Mouse (Mus musculus) adrenal gland, adult (tissue): ENCODE measurements around the gene Ilkap.

ENCODE experiments used
- DNase-seq, 2 experiments: peaks; one replicate each; pipeline ENCODE4 v3.0.0; 2022 to 2023; ENCODE audit warnings: low spot score in 1 of 2; ENCODE audit not compliant: inconsistent age in 2 of 2

Ilkap gene

DNA sequence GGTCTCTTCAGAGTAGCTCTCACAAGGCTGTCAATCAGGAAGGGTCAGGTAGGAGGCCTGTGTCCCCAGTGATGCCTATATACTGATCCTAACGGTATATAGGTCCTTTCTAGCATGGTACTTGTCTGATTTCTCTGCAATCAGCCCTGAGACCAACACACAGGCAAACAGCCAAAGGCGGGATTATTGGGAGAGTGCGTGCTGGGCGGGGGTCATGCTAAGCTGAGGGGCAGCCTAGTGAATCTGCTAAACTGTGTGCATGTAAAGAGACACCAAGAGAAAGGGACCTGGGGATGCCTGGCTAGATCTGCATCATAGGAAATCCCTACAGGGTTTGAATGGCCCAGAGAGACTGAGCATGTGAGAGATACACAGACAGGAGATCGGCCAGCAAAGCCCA is 16.7 kb upstream of the Ilkap start:
- peak in 1 of 2 experiments; percentile 50 for DNase-seq

DNA sequence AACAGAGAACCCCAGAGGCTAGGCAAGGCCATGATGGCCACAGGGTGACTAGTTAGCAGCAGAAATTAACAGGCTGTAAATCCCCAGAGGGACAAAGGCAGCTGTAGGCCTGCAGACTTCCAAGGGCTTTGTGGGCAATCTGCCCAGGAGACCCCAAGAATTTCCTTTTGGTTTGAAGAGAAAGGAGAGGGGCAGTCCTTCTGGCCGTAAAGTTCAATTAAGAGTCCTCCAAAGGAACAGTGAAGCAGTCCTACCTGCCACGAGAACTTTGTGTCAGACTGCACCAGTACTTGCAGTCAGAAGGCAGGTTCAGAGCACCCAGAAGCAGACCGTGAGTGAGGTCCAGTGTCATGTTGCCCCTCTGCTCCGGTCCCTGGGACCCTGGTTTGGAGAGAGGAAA is 16.3 kb upstream of the Ilkap start:
- peak in 1 of 2 experiments; percentile 54 for DNase-seq

DNA sequence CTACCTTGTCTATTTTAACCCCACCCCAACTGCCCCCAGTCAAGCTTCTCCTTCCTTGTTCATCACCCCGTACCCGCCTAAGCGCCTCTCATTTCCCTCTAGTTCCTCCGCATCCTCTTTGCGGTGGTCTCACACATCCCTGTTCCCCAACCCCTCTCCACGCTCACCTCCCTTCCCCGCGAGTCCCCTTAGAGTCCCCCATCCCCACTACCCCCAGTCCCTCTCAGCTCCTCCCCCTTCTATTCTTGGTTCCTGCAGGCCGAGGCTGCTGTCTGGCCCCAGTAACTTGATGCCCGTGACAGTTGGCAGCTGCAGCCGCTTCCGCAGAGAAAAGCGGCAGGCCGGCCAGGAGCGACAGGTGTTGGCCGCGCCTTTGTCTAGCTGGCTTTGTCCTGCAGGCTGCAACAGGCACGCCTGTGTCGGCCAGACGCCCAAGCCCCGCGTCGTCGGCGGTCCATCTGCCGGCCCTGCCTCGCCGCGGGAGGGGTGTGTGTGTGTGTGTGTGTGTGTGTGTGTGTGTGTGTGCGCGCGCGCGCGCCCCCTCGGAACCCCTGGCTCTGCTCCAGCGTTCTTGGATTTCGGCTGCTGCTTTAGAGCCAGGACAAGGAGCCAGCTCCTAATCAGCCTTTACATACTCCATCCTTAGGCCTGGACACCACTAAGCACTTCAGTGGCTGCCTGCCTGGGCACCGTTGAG is 15.4 kb upstream of the Ilkap start, which contains the start of gene Hes6:
Hes6 (minus strand) TSS at position 141 of the 697 bp plus-strand sequence.
- DNase-seq, result peak; percentile 78 to 93

DNA sequence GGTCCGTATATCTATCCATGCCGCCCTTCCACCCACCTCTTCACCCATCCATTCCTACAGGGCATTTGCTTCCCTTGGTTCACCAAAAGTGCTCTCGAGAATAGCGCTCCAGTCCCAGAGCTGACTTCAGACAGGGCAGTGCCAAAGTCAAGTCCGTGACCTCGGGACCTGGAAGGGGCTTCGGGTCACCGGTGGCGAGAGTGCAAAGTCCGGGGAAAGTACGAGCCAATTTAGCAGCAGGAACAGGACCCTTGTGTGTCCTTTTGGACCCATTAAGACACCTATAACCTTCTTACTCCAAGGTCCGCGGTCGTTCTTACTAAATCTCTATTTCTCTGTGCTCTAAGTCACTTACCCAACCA is 14.9 kb upstream of the Ilkap start:
- no peak for DNase-seq

DNA sequence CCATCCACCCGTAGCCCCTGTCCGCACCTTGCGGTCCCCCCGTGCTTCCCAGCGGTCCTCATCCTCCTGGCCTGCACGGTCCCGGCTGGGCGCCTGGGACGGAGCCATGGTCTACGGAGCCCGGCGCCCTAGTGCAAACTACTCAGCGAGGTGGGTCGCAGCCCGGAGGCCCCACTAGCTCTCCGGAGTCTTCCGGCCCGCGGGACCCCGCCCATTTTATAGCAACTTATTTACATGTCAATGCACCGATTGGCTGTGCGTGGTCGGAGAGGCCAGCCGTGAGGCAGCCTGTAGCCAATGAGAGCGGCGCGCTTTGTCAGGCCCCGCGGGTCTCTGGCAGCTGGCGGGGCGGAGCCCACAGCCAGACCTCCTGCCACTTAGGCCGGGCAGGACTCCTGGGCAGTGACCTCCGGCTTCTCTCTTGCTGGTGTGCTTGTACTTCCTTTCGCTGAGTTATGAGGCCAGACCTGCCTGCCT is 14.5 kb upstream of the Ilkap start:
- peak; percentile 98 for DNase-seq

DNA sequence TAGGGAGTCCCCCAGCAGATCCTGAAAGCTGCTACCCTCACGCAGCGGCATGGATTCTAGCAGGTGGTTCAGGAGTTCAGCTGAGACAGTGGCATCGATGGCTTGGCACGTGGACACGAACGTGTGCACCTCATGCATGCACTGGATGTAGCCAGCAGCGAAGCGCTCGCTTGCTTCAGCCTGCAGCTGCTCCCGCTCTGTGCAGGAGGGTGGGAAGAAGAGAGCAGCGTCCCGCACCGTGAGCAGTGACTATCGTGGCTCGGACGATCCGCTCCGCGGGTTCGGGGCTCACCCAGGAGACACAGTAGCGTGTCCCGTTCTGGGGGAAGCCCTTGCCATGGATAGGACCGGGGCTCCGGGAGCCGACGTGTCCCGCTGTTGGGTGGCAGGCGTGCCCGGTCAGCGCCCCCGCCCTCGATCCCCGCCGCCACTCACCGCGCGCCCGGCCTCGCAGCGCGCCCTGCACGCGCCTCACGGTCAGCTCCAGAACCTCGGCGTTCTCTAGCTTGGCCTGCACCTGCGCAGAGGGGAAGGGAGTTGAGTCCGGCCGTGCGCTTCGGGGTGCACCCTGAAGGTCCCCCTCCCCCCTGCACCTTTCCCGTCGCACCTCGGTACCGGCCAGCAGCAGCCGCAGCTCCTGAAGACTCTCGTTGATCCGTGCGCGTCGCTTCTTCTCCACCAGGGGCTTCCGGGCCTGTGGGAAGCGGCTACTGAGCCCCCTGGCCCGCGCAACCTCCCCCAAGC is 13.8 kb upstream of the Ilkap start:
- peak; percentile 69 to 81 for DNase-seq

DNA sequence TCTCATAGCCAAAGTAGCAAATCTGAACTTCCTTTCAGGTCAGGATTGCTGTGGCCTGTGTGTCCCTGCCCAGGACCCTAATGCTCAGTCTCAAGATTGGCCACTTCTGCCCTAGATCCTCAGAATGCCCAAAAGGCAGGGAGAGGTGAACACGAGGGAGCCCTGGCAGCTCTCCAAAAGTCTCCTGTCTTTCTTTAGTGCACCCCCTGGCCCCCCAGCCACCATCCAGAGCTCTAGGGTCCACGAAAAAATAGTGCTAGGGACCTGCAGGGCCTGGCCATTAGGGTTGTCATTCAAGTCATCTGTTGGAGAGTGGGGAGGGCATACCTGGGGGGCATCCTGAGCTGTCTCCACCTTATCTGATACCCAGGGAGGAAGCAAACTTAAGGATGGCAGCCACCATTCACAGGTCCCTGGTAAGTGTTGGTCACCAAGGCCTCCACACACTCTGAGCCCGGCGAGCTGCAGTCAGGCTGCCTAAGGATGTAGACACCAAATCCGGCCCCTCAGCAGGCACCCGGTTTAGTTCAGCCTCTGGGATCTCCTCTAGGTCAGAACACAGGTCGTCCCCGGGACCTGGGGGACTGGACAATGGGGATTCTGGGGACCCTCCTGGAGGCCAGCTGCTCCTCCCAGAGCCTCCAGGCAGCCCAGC is 13.1 kb upstream of the Ilkap start:
- peak in 1 of 2 experiments; percentile 64 for DNase-seq

DNA sequence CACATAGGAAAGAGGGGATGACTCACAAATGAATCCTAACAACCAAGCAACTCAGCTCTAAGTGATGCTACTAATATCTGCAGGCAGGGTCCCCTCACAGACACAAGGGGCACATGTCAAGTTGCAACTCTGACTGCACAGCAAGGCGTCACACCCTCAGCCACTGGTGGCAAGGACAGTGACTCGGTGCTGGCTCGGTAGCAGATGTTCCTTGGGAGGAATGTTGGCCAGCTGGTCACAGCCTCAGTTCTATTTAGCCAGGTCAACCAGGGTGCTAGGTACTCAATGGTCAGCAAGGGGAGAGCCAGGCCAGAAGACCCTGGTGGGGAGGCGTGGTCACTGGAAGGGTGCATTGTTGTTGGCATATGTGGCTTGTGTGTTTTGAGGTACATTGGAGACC is 9.2 kb upstream of the Ilkap start:
- DNase-seq, result no peak

DNA sequence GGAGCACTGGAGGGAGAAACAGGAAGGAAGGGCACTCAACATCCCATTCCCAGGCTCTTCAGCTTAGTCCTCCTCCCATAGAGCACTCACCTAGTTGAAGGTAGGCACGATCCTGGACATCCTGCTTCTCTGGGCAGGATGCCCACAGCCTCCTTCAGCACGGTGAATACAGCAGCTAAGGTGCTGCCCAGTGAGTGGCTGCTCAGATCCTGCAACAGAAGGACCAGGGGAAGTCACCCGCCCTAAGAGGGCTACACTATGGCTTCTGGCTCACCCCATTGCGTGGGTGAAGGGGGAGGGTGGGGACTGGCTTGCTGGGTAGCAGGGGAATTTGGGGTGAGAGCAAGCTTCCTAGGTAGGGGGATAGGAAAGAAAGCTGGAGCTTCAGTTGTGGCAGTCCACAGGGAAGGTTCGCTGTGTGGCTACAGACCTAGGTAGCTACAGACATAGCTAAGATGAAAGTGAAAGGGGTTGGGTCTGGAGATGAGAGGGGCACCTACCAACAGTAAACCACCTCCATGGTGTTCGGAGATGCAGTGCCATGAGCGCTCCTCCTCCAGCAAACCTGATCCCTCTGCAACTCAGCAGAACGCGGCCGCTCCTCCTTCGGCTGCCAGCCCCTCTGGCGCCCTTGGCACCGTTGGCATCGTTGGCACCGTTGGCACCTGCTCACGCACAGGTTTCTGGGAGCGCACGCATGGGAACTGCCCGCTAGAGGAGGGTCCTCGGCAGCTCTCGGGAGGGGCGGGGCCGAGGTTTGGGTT is 7.0 kb upstream of the Ilkap start:
- DNase-seq, result no peak

DNA sequence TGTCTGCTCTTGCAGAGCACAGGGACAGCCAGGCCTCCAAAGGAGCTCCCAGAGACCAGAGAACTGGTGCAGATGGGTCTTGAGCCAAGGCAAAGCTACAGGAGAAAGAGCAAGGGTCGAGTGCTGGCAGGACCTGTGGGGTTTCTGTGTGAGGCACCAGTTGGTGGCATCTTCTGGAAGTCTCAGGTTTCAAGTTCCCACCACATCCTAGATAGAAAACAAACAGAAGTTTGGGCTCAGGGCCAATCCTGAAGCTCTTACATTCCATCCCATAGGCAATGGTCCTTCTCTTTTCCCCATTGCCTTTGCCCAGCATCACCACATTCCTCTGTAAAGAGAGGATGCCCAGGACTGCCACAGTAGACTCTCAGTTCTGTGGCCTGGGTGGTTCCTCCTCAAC is 6.4 kb upstream of the Ilkap start:
- no peak for DNase-seq

DNA sequence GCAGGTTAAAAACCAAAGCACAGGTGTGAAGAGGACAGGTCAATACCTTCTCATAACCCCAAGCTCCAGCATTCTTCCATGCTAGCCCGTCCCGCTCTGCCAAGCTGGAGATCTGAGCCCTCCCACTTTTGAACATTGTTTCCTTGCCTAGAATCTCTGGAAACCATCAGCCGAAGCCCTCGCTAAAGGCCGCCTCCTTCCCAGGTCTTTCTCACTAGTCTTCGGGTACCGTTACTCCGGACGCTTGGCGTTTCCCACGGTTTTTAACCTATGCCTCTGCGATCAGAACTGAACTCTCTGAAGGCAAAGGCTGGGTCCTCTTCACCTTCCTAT is 722 bp downstream of the Ilkap start:
- DNase-seq, result peak in 1 of 2 experiments; percentile 37

DNA sequence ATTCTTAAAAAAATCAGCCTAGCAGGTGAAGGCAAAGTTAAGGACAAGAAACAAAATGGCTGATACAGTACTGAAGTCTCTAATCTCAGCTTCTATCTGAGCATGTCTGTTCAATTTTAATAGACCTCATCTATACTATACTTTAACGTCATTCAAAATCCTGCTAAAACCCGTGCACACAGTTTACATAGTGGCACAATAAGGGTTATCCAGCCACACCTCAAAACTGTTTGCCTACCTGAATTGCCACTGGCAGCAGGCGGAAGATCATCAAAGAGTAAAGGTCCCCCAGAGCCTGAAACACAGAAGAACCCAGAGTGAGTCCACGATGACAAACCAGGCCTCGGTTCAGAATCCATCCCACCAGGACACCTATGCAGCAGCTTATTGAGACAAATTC is 8.2 kb downstream of the Ilkap start:
- DNase-seq, result no peak

DNA sequence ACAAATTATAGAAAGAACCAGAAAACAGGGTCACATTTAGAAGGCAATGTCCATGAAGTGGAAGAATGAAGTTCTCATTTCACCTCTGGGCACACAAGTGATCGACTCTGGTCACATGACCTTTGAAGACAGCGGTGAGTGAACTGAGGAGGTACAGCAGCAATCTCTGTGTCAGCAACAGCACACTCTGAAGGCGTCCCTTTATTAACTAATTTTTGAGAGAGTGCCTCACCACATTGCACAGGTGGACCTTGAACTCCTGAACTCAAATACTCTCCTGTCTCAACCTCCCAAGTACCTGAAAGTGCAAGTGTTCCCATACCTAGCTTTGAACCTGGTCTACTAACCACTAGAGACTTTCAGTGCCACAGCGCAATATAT is 17.5 kb downstream of the Ilkap start:
- no peak for DNase-seq

DNA sequence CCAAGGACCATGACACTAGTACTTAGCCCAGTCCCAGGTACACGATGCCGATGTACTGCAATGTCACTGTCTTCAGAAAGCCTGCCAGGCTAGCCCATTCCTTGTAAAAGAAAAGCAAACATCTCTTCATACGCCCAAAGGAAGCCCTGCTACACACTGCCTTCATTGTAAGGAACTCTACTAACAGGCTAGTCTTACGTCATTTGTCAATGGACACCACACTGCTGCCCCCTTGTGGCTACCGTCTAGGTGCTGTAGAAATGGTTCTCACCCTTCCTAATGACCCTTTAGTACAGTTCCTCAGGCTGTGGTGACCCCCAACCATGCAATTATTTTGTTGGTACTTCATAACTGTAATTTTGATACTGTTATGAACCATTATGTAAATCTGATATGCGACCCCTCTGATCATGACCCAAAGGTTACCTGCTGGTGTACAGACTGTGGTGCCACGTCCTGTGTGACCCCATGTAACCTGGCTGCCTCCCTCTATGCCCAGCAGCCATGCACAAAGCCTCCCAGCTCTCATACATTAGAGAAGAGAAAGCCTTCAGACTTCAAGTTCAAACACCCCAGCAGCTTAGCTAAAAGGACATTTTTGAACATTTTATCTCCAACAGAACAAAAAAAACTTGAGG is 18.0 kb downstream of the Ilkap start:
- DNase-seq, result peak; percentile 72 to 91

DNA sequence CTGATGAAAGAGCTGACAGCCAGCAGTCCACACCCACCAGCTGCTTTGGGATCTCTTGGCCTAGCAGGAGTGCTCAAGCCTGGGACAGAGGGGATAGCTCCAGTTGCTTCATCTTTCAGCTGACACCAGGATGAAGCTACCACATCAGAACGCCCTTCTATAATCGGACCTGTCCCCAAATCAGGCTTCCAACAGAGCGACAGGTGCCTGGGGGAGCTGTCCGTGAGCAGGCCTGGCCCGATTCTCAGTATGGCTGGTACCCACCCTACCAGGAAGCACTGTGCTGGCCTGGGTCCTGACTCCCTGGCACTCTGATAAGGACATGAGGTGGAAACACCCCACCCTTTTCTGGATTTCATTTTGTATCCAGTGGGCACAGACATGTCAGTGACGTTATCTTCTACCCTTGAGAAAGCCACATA is 25.2 kb downstream of the Ilkap start:
- DNase-seq, result no peak

DNA sequence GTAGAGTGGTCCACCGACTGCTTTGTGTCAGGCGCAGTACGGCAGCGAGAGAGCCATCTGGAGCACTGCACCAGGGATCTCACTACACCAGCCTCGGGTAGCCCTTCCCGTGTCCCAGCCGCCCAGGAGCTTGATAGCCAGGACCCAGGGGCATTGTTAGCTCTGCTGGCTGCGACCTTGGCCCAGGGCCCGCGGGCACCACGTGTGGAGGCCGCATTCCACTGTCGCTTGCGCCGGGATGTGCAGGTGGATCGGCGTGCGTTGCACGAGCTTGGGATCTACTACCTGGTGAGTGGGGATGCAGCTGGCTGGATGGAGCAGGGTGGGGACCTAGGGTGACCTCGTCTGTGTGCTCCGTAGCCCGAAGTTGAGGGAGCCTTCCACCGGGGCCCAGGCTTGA is 28.6 kb downstream of the Ilkap start:
- peak; percentile 66 to 82 for DNase-seq

DNA sequence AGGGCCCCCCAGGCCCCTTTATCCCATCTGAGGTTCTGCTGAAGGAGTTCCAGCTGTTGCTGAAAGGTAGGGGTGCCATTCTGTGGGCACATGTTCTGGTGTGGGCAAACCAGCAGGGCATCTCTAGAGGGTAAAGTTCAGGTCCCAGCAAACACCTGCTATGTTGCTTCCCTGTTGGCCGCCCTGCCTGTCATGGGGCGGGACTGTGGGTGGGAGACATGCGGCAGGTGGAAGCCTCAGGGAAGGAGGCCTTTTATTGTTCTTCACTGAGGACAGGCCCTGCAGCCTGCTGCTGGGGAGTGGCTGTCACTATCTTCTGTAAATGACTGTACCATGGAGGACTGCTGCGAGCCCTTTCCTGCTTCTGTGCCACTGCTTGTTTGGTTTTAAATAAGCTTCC is 29.2 kb downstream of the Ilkap start:
- no peak for DNase-seq

DNA sequence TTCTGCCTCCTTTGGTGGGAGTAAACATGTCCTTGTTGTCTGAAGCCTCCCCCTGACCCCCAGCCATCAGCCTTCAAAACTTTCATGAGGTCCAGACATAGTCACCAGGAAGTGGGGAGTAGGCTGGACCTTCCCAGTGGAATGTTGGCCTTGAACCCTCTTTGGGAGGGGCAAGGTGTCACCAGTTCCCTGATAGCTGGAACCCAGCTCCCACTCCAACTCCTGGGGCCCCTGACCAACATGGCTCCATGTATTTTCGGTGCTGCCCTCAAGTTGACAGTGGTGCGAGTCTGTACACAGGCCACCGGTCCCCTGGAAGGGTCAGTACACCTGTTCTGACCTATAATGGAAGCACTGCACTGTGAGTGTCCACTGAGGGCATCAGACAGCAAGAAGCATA is 31.3 kb downstream of the Ilkap start:
- no peak for DNase-seq

DNA sequence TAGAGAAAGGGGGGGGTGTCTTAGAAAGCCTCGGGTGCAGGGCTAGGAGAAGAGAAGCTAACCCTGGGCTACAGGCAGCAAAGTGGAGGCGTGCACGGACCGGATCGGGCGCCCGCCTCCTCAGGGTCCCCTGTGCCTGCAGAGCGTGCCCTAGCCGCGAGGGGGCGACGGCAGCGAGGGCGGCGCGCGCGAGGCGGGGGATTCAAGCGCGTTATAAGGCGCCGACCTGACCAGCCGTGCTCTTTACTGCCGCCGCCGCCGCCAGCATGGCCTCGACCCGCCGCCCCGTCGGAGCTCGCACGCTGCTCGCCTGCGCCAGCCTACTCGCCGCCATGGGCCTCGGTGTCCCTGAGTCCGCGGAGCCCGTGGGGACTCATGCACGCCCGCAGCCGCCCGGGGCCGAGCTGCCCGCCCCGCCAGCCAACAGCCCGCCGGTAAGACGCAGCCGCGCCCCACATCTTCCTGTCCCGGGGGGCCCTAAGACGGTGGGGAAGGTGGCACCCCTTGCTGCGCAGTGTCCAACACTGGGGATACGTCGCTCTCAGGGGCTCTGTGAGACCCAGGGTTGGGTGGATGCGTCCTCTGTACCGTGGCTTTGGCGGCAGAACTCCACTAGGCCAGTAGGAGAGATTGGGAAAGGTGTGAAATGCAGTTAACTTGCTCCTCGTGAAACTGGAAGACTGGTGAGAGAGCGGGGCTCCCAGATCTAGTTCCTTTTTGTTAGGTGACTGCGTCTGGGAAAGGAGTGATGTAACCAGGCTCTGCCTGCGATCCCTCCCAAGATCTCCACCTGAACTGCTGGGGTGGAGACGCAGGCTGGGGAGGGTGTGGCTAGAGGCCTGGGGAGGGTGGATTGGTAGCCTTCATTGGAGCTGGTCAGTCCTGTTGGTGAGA is 32.2 kb downstream of the Ilkap start, which contains the start of gene Erfe:
Erfe (plus strand) TSS at position 216 of the 894 bp plus-strand sequence.
- DNase-seq, result peak; percentile 78 to 91

DNA sequence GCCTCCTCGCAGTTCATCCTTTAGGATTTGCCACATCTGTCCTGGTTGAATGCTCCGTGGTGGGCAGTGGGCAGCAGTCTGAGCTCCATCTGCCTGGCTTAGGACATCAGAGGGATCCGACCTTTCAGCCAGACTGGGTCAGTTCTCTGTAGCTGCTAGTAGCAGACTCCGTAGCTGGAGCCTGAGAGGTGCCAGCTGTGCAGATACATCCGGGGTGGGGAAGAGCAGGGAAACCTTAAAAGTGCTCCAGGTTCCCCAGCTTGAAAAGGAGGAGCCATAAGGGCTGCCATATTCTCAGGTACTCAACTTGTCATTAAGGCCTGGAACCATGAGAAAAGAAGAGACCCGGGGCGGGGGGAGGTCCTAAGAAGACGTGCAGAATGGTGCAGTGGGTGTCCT is 32.8 kb downstream of the Ilkap start:
- no peak for DNase-seq
